Mouse (Mus musculus) gastrocnemius, adult 18-20 months (tissue): ENCODE results near the gene Ankrd28. TPM values are rescaled to one million over a fixed set of nuclear protein-coding genes. Genes with fewer than 3 reads are reported as not detected.

Experiments
- DNase-seq: peaks from one replicate; pipeline ENCODE4 v3.0.0; 2021; ENCODE audit warnings: low spot score
- total RNA-seq, 2 experiments: library from RNA; stranded (reverse); gene quantifications; 2 replicates each; pipeline ENCODE4 v1.2.3; 2021

Gene Ankrd28
- total RNA-seq, 2 experiments from 2014 or later = 44.7 to 55.8 TPM

DNA sequence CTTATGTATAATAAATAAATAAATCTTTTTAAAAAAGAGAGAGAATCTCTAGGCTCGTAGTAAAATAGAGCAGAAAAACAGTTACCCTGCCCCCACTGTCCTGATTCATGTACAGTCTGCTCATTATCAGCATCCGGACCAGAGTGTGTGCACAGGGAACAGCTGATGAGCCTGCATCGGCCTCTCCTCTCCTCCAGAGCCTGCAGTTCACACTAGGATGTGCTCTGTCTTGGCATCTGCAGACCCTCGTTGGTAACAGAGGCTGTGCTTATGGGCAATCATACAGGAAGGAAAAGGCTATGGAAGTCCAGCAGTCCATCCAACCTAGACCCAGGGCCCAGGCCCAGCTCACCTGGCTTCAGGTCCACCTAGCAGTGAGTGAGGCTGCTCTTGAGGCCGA is 178.3 kb downstream of the Ankrd28 start:
- DNase-seq = no peak

DNA sequence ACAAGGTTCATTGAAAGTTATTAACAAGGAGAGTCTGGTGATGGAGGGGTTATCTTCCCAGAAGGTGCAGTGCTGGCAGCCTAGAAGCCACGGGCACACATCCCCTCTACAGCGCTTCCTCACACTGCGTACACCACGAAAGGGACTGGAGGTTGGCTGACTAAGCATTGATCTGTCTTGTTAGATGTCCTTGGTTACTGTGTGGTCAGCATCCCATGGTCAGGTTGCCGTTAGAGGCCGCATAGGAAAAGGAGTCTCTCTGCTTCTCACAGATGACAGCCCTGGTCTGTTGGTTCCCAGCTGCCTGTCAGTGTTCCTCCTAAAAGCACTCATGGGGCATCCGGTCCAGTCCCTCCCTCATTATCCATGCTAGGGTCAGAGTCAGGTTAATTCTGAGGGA is 179.2 kb downstream of the Ankrd28 start:
- no peak for DNase-seq

DNA sequence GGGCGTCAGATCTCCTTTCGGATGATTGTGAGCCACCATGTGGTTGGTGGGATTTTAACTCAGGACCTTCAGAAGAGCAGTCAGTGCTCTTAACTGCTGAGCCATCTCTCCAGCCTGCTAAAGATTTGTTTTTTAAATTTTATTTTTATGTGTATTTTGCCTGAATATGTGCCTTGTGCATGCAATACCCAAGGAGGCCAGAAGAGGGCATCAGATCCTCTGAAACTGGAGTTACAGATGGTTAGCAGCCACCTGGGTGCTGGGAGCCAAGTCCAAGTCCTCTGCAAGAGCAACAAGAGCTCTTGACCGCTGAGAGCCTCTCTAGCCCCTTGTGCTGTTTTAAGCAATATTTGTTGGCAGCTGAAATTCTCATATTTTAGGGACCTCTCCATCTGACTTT is 180.1 kb downstream of the Ankrd28 start:
- DNase-seq = no peak

Other genes with a start within 250 kb of the Ankrd28 start
- 1 to 10 TPM; 6.4 to 7.2 TPM for gene Colq, start 239.3 kb downstream of the Ankrd28 start, total RNA-seq
- gene Gm49387, start 189.8 kb downstream of the Ankrd28 start, total RNA-seq = not detected
- 1 to 10 TPM; 3.7 to 4.6 TPM for gene Btd, start 189.6 kb downstream of the Ankrd28 start, total RNA-seq
- gene Hacl1, start 189.4 kb downstream of the Ankrd28 start, total RNA-seq = 10 to 100 TPM; 10.3 to 11.3 TPM
- 1 to 10 TPM; 6.2 to 6.5 TPM for gene Galnt15, start 198.3 kb upstream of the Ankrd28 start, total RNA-seq